8 mouse cellular contexts compared by ENCODE assay signal in genomic region chr10:46697363-46698246, GRCm38 (mm10).
DNase-seq lines count a peak whose midpoint lies in the region; TF ChIP-seq lines count a peak whose summit lies in the region.

No protein-coding gene starts in this region.

- H3K27me3 ChIP-seq in CH12.LX (replicated peaks): no peaks in the 10 kb centered on the region

- H3K9ac ChIP-seq in CH12.LX (ENCODE audit: insufficient read depth, low read depth): no peak overlapping the region

- no peak for TF ChIP-seq POLR2A in CH12.LX (IDR thresholded peaks at IDR 0.05; ENCODE audit: low read depth, low read length)

- intact Hi-C loops in heart, postnatal 25 days (cut with DNase I): no loop called here
- intact Hi-C loops in left cerebral cortex, postnatal 14 days (cut with DNase I): no loop called here

- peak; percentile 12 for DNase-seq in adrenal gland, adult 2 months
- no peak for DNase-seq in adrenal gland, postnatal 25 days
- peak; percentile 33 for DNase-seq in CH12.LX (ENCODE audit: extremely low read depth)
- peak; percentile 62 for DNase-seq in embryo, embryonic 10.5 days (ENCODE audit: low spot score)
- DNase-seq in heart, postnatal 25 days (ENCODE audit: low spot score): peak; percentile 1
- DNase-seq in left cerebral cortex, postnatal 14 days (ENCODE audit: low spot score in 2 of 2): peak; percentile 16 to 34
- peak; percentile 10 for DNase-seq in ovary, postnatal 14 days (ENCODE audit: low spot score)
- DNase-seq in spleen, postnatal 36 days (ENCODE audit: low spot score in 2 of 2): no peak

- no peaks in the 10 kb centered on the region for H3K79me2 ChIP-seq in CH12.LX (replicated peaks; ENCODE audit: control insufficient read depth, extremely low read depth, insufficient read depth, poor library complexity, severe bottlenecking)

- TF ChIP-seq RAD21 in CH12.LX (IDR thresholded peaks at IDR 0.05; ENCODE audit: low read depth, low read length): peak; percentile 35

- in situ Hi-C loops in CH12.LX (cut with MboI; ENCODE audit: low pct_ligation_motif_present, low pct_unique_long_range_greater_than_20kb, low sequenced_read_pairs): no loop called here

- H3K9me3 ChIP-seq in CH12.LX (replicated peaks; ENCODE audit: low read length): no peaks in the 10 kb centered on the region

- no peaks in the 10 kb centered on the region for H3K36me3 ChIP-seq in CH12.LX (replicated peaks in 1 of 2; ENCODE audit: control insufficient read depth in 1 of 2, insufficient read depth in 1 of 2, low read length in 1 of 2)

- H3K27ac ChIP-seq in CH12.LX (ENCODE audit: insufficient read depth, low read depth): no peak overlapping the region

- no peak overlapping the region for H3K4me3 ChIP-seq in CH12.LX (replicated peaks in 1 of 3; ENCODE audit: low read depth in 2 of 3, low read length in 2 of 3, poor library complexity in 1 of 3)

- no peak overlapping the region for H3K4me2 ChIP-seq in CH12.LX (ENCODE audit: insufficient read depth, low read depth, poor library complexity, severe bottlenecking)

- H3K4me1 ChIP-seq in CH12.LX (ENCODE audit: control insufficient read depth in 1 of 2, insufficient read depth in 2 of 2): peaks cover 0 to 4% of the 10 kb centered on the region in 2 experiments; a peak in 2 of 4 replicates

- TF ChIP-seq CTCF in CH12.LX (conservative IDR thresholded peaks at IDR 0.05 in 1 of 2, IDR thresholded peaks at IDR 0.05 in 1 of 2; ENCODE audit: low read depth in 2 of 2, low read length in 2 of 2): peak in 1 of 2 experiments; percentile 46; a peak in 2 of 4 replicates

- TF ChIP-seq EP300 in CH12.LX (IDR thresholded peaks at IDR 0.05; ENCODE audit: low read length): no peak

- dilution Hi-C loops in CH12.LX (cut with MboI; ENCODE audit: extremely low pct_ligation_motif_present, extremely low pct_unique_long_range_greater_than_20kb, low sequenced_read_pairs): no loop called here

TF ChIP-seq in CH12.LX, 34 proteins besides CTCF, POLR2A, EP300 and RAD21:
- no peak for TF ChIP-seq KAT2A (IDR thresholded peaks at IDR 0.05; ENCODE audit: insufficient replicate concordance, low read length)
- TF ChIP-seq SMC3 (IDR thresholded peaks at IDR 0.05; ENCODE audit: low read depth, low read length): peak; percentile 37
- TF ChIP-seq MAX (IDR thresholded peaks at IDR 0.05; ENCODE audit: low read length): no peak

Comparison
In these comparisons a context has a peak if more than half of its experiments do, and no peak if none do; other contexts are left out.
1. DNase-seq: peak in adrenal gland, adult 2 months (single experiment), CH12.LX (single experiment), embryo, embryonic 10.5 days (single experiment), heart, postnatal 25 days (single experiment), left cerebral cortex, postnatal 14 days (2 of 2) and ovary, postnatal 14 days (single experiment); none in adrenal gland, postnatal 25 days (single experiment) and spleen, postnatal 36 days (0 of 2).